Comparison of ENCODE assay signal across 11 mouse cellular contexts in the genomic region with DNA sequence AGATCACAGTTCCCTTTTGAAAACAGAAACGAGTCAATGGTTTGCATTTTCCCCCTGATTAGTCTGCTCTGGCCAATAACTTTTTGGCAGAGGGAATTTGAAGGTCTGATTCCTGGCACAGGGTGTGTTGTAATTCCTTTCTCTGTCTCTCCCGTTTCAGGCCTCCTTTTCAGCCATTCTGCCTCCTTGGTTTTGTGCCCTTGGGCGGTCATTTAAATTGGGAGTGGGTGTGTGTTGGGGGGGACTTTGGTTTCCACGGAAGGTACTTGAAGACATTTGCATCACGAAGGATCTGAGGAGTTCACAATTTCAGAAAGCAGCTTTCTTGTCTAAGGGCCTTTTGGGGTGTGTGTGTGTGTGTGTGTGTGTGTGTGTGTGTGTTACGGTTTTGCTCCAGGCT. TPM values are rescaled to one million over a fixed set of nuclear protein-coding genes. Genes with fewer than 3 reads are reported as not detected.
DNase-seq lines count a peak whose midpoint lies in the region; ATAC-seq lines count a peak whose summit lies in the region.
"Had no signal": no experiment of that assay in that cellular context is flagged by ENCODE, and none has a peak within 500 bp of the region (broad histone marks: within the 10 kb centered on the region; RNA-seq: fewer than 3 reads in every experiment).

No protein-coding gene starts in this region.

- H3K9ac ChIP-seq in kidney, embryonic 14.5 days (ENCODE audit: low read depth, low read length) = no peak overlapping the region
- H3K9ac ChIP-seq in hindbrain, embryonic 16.5 days (ENCODE audit: low read depth, low read length) = peak overlapping the region; percentile 86
- H3K9ac ChIP-seq in midbrain, embryonic 14.5 days (replicated peaks; ENCODE audit: low read length) = peak overlapping the region; percentile 72

- H3K4me2 ChIP-seq in kidney, embryonic 14.5 days (replicated peaks; ENCODE audit: low read depth, low read length) = peak overlapping the region; percentile 100
- H3K4me2 ChIP-seq in hindbrain, embryonic 16.5 days (ENCODE audit: low read length) = peak overlapping the region; percentile 88
- peak overlapping the region; percentile 97 for H3K4me2 ChIP-seq in midbrain, embryonic 14.5 days (ENCODE audit: low read length)

- H3K27me3 ChIP-seq in kidney, embryonic 14.5 days (ENCODE audit: control insufficient read depth, insufficient read depth, low read length) = peaks cover 2% of the 10 kb centered on the region; the same call in 1 of the 2 replicates
- no peaks in the 10 kb centered on the region for H3K27me3 ChIP-seq in hindbrain, embryonic 16.5 days (replicated peaks; ENCODE audit: control insufficient read depth, insufficient read depth, low read length)
- H3K27me3 ChIP-seq in midbrain, embryonic 14.5 days (ENCODE audit: control insufficient read depth, insufficient read depth, low read length) = no peaks in the 10 kb centered on the region
- H3K27me3 ChIP-seq: CH12.LX had no signal

- H3K4me1 ChIP-seq in kidney, embryonic 14.5 days (ENCODE audit: control insufficient read depth, insufficient read depth, low read length) = 0 out of 2 replicates have a peak, but pooled peaks cover 11% of the 10 kb centered on the region
- peaks cover 15% of the 10 kb centered on the region; the same call in 1 of the 2 replicates for H3K4me1 ChIP-seq in brown adipose tissue, adult 24 weeks (ENCODE audit: control insufficient read depth, insufficient read depth, insufficient read length, low read length)
- H3K4me1 ChIP-seq in hindbrain, embryonic 16.5 days (ENCODE audit: control insufficient read depth, insufficient read depth, low read depth, low read length) = peaks cover 11% of the 10 kb centered on the region
- peaks cover 6% of the 10 kb centered on the region for H3K4me1 ChIP-seq in midbrain, embryonic 14.5 days (ENCODE audit: control insufficient read depth, insufficient read depth, low read length)

- no peaks in the 10 kb centered on the region for H3K36me3 ChIP-seq in kidney, embryonic 14.5 days (ENCODE audit: control insufficient read depth, insufficient read depth, low read length)
- no peaks in the 10 kb centered on the region for H3K36me3 ChIP-seq in hindbrain, embryonic 16.5 days (ENCODE audit: control insufficient read depth, insufficient read depth, low read length)
- no peaks in the 10 kb centered on the region for H3K36me3 ChIP-seq in midbrain, embryonic 14.5 days (ENCODE audit: control insufficient read depth, insufficient read depth, low read length)

- WGBS in kidney, embryonic 14.5 days = 28% methylated on average over 6 of the region's 6 CpGs
- 24% methylated on average over 6 of the region's 6 CpGs for WGBS in hindbrain, embryonic 16.5 days
- 20% methylated on average over 6 of the region's 6 CpGs for WGBS in midbrain, embryonic 14.5 days

- no peak overlapping the region for H3K27ac ChIP-seq in kidney, embryonic 14.5 days (ENCODE audit: low read depth, low read length)
- no peak overlapping the region for H3K27ac ChIP-seq in brown adipose tissue, adult 24 weeks (replicated peaks; ENCODE audit: low read depth, low read length)
- peak overlapping the region; percentile 86; the same call in 1 of the 2 replicates for H3K27ac ChIP-seq in hindbrain, embryonic 16.5 days (ENCODE audit: low read depth, low read length)
- no peak overlapping the region for H3K27ac ChIP-seq in midbrain, embryonic 14.5 days (replicated peaks; ENCODE audit: low read depth, low read length)

- H3K9me3 ChIP-seq in kidney, embryonic 14.5 days (ENCODE audit: control insufficient read depth, low read length) = no peaks in the 10 kb centered on the region
- no peaks in the 10 kb centered on the region for H3K9me3 ChIP-seq in hindbrain, embryonic 16.5 days (ENCODE audit: control insufficient read depth, low read length)
- no peaks in the 10 kb centered on the region for H3K9me3 ChIP-seq in midbrain, embryonic 14.5 days (ENCODE audit: control insufficient read depth, low read length)

- ATAC-seq in kidney, embryonic 14.5 days (ENCODE audit: low FRiP score, low TSS enrichment) = no peak
- ATAC-seq in hindbrain, embryonic 16.5 days = no peak
- ATAC-seq in midbrain, embryonic 14.5 days (ENCODE audit: low FRiP score, low TSS enrichment) = no peak
- ATAC-seq: inflammation-experienced regulatory T-cells, adult 6 months had no signal

- intact Hi-C loops in gastrocnemius, postnatal 36 days (cut with DNase I) = no loop called here

- no peak for DNase-seq in kidney, adult 9 months
- DNase-seq in midbrain, embryonic 14.5 days = peak; percentile 17
- DNase-seq in spleen, adult 12 weeks (ENCODE audit: low spot score) = no peak
- no peak for DNase-seq in gastrocnemius, postnatal 36 days
- no peak for DNase-seq in kidney, adult 11 months
- DNase-seq: cerebellum, adult 11 months had no signal

- peak overlapping the region; percentile 67; the same call in 1 of the 2 replicates for H3K4me3 ChIP-seq in kidney, embryonic 14.5 days (ENCODE audit: low read length)
- H3K4me3 ChIP-seq in brown adipose tissue, adult 24 weeks (ENCODE audit: insufficient read depth, low read depth, low read length) = peak overlapping the region; percentile 89
- H3K4me3 ChIP-seq in hindbrain, embryonic 16.5 days (ENCODE audit: low read length) = peak overlapping the region; percentile 84
- peak overlapping the region; percentile 74 for H3K4me3 ChIP-seq in midbrain, embryonic 14.5 days (replicated peaks; ENCODE audit: low read depth, low read length)

RNA-seq across cellular contexts. Expression of gene Kit, which starts 2.0 kb away (rescaled TPM):
- polyA plus RNA-seq in kidney, embryonic 14.5 days (2014; fragmentation: Nextera tagmentation; extraction: Ambion mirVana) = 7.9 and 17.8 TPM in 2 replicates
- 9.9 and 20.0 TPM in 2 replicates for polyA plus RNA-seq in brown adipose tissue, adult 24 weeks (2012; ENCODE audit: insufficient read depth, insufficient read length, missing spikeins)
- 52.2 and 60.5 TPM in 2 replicates for polyA plus RNA-seq in hindbrain, embryonic 16.5 days (2015; fragmentation: Nextera tagmentation; extraction: Ambion mirVana)
- 34.3 and 41.1 TPM in 2 replicates for polyA plus RNA-seq in midbrain, embryonic 14.5 days (2014; fragmentation: Nextera tagmentation; extraction: Ambion mirVana)
- total RNA-seq in gastrocnemius, postnatal 36 days (2021) = under 1 TPM; 0.72 to 0.74 TPM
